Mouse (Mus musculus): Measurements from ENCODE around the gene Tdp2. TPM values are rescaled to one million over a fixed set of nuclear protein-coding genes. Genes with fewer than 3 reads are reported as not detected.

The Tdp2 gene
- polyA plus RNA-seq, 1 experiment from 2014 or later: 79.6 TPM

DNA sequence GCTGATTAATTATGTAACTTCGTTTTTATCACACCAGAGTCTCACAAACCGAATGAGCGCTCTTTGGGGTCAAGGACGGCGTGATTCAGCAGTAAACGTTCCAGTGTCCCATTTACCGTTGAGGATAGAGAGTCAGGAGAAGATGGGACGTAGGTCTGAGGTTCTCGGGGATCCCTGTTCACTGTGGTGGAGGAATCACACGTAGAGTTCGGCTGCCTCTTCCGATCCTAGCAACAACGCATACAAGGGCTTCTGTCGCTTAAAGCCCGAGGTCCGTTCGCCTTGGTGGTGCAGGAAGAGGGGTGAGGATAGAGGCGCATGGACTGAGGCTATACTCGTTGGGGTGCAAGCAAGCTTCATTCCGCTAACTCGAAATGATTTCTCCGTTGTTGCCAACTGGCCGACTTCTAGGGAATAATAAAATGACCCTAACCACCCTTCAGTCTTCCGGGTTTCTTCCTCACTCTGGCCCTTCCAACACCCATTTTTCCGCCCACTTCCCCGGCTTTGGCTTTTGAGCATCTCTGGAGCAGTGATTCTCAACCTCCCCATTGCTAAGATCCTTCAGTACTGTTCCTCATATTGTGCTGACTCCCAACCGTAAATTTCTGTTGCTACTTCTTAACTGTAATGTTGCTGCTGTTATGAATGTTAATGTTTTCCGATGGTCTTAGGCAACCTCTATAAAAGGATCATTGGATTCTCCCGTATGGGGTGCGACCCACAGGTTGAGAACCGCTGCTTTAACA, 31.4 kb upstream of the Tdp2 start:
- WGBS: under 1% methylated on average over 31 of the region's 31 CpGs
- DNase-seq (ENCODE audit: low spot score, missing footprints): peak; percentile 94
- H3K4me3 ChIP-seq (ENCODE audit: low read depth, low read length): peak overlapping the region; percentile 99

DNA sequence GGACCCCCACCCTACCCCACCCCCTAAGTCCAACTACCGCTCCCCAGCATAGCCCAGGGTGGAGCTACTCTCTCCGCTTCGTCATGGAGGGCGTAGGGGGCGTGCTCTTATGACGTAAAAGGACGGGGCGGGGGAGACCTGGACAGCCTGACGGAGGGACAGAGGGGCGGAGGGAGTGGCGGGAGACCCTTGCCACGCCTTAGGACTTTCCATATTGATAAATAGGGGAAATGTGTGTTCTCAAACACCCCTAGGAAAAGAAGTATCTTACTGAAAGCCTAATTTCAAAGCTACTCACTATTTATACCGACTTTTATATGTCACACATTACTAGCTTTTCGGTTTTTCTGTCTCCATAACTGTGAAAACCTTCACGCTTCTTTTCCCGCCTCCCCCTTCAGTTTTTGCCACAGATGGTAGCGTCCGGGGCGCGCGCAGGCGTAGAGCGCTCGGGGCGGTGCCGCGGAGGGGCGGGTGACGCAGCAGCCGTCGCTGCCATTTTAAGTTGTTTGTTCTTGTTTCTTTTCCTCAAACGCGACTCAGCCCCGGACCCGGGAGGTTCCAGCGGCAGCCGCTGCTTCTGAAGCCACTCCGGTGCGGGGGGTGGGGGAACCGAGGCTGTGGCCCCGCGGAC, 30.7 kb upstream of the Tdp2 start:
- peak overlapping the region; percentile 90 for H3K4me2 ChIP-seq
- H3K36me3 ChIP-seq (ENCODE audit: control insufficient read depth, insufficient read depth, low read length): no peaks in the 10 kb centered on the region
- ATAC-seq (ENCODE audit: low FRiP score): peak; percentile 97
- peaks cover 12% of the 10 kb centered on the region for H3K4me1 ChIP-seq (ENCODE audit: control insufficient read depth, insufficient read depth, low read length)
- under 1% methylated on average over 42 of the region's 42 CpGs for WGBS
- H3K27me3 ChIP-seq (ENCODE audit: control insufficient read depth, insufficient read depth, low read length): no peaks in the 10 kb centered on the region
- peak overlapping the region; percentile 99 for H3K4me3 ChIP-seq (ENCODE audit: low read depth, low read length)
- peak; percentile 99 for DNase-seq (ENCODE audit: low spot score, missing footprints)
- no peaks in the 10 kb centered on the region for H3K9me3 ChIP-seq (ENCODE audit: control insufficient read depth, low read length)
- H3K9ac ChIP-seq (ENCODE audit: low read length): peak overlapping the region; percentile 96
- H3K27ac ChIP-seq (ENCODE audit: low read depth, low read length): peak overlapping the region; percentile 98

More for the DNA sequence above, 31.4 kb upstream of the Tdp2 start:
- Histone ChIP-seq H3K4me2 (peak overlapping the region; percentile 67), H3K27ac (ENCODE audit: low read depth, low read length) (0 out of 2 replicates have a peak overlapping the region, but pooled peaks have one; percentile 0), H3K9ac (ENCODE audit: low read length) (peak overlapping the region; percentile 31), H3K4me1 (ENCODE audit: control insufficient read depth, insufficient read depth, low read length) (peaks cover 12% of the 10 kb centered on the region), H3K27me3 (ENCODE audit: control insufficient read depth, insufficient read depth, low read length) (no peaks in the 10 kb centered on the region), H3K36me3 (ENCODE audit: control insufficient read depth, insufficient read depth, low read length) (no peaks in the 10 kb centered on the region), H3K9me3 (ENCODE audit: control insufficient read depth, low read length) (no peaks in the 10 kb centered on the region)
- ATAC-seq (ENCODE audit: low FRiP score): peak; percentile 14

DNA sequence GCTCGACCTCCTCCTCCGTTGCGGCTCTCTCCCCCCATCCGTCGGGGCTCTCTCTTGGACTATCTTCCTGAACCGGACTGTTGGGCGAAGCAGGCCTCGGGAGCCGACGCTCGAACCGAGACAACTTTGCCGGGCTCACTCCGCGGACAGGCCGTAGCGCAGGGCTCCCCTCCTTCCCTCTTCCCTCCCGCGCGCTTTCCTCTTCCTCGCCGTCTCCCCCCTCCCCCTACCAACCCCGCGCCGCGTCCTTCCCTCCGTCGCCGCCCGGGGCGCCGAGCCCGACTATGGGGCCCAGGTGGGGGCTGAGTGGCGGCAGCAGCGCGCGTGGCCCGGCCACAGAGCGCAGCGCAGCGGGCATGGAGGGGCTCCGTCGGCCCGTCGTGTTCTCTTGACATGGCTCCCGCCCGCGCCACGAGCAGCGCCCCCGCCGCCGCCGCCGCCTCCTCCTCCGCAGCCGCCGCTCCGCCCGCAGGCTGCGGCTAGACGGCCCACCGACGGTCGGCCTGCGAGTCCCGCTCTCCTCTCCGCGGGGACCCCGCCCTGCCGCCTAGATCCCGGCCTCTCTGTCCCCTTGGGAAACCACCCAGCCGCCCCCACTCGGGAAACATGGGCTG, 30.1 kb upstream of the Tdp2 start, which contains the start of gene BC005537:
TSS of gene BC005537 (plus strand) at position 350 of the 614 bp plus-strand sequence.
- WGBS: 1% methylated on average over 68 of the region's 74 CpGs
- DNase-seq (ENCODE audit: low spot score, missing footprints) (no peak), ATAC-seq (ENCODE audit: low FRiP score) (peak; percentile 71)
- Histone ChIP-seq H3K9me3 (ENCODE audit: control insufficient read depth, low read length) (no peaks in the 10 kb centered on the region), H3K36me3 (ENCODE audit: control insufficient read depth, insufficient read depth, low read length) (no peaks in the 10 kb centered on the region), H3K9ac (ENCODE audit: low read length) (peak within 1 kb of the TSS; percentile 96), H3K27ac (ENCODE audit: low read depth, low read length) (peak within 1 kb of the TSS; percentile 98), H3K27me3 (ENCODE audit: control insufficient read depth, insufficient read depth, low read length) (no peaks in the 10 kb centered on the region), H3K4me1 (ENCODE audit: control insufficient read depth, insufficient read depth, low read length) (peaks cover 12% of the 10 kb centered on the region), H3K4me2 (peak within 1 kb of the TSS; percentile 90), H3K4me3 (ENCODE audit: low read depth, low read length) (peak within 1 kb of the TSS; percentile 99)

DNA sequence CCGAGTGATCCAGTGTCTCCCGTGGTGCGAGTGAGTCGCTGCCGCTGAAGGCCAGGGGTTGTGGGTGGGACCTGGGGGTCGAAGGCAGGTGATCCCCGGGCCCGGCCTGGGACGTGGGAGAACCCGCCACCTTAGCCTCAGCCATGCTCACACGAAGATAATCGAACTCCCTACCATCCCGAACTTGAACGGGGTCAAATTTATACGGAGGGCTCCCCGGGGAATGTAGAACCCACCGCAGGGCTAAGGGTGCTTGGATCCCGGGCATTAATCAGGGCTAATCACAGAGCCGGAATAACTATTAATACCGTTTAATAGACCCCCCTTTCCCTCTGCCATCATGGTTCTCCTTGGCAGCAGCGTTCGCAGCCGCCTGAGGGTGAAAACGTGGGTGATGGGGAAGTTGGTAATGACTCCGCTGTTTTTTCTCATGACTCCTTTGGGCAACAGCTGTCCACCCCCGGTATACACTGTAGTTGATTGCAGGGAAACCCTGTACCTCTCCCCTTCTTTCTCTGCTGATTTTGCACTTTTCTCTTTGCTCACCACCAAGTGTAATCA, 29.3 kb upstream of the Tdp2 start:
- H3K4me2 ChIP-seq: peak overlapping the region; percentile 90
- WGBS: under 1% methylated on average over 26 of the region's 26 CpGs
- peak overlapping the region; percentile 96 for H3K9ac ChIP-seq (ENCODE audit: low read length)
- no peaks in the 10 kb centered on the region for H3K36me3 ChIP-seq (ENCODE audit: control insufficient read depth, insufficient read depth, low read length)
- H3K4me3 ChIP-seq (ENCODE audit: low read depth, low read length): peak overlapping the region; percentile 99
- H3K9me3 ChIP-seq (ENCODE audit: control insufficient read depth, low read length): no peaks in the 10 kb centered on the region
- peaks cover 12% of the 10 kb centered on the region for H3K4me1 ChIP-seq (ENCODE audit: control insufficient read depth, insufficient read depth, low read length)
- H3K27me3 ChIP-seq (ENCODE audit: control insufficient read depth, insufficient read depth, low read length): no peaks in the 10 kb centered on the region
- no peak for ATAC-seq (ENCODE audit: low FRiP score)
- H3K27ac ChIP-seq (ENCODE audit: low read depth, low read length): no peak overlapping the region; the same call in 1 of the 2 replicates
- peak; percentile 91 for DNase-seq (ENCODE audit: low spot score, missing footprints)

DNA sequence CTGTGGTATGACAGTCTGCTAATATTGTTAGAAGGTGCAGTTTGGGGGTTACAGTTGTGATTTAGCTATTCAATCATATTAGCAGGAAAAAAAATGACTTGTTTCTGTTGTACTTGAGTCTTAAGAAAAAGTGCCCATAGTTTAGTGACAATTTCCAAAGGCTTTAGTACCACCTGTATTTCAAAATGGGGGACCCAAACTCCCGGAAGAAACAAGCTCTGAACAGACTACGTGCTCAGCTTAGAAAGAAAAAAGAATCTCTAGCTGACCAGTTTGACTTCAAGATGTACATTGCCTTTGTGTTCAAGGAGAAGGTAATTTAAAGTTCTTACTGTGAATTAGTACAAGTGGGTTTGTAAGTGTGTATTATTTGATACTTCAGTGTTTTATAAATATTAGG, 28.3 kb upstream of the Tdp2 start:
- no peak overlapping the region for H3K27ac ChIP-seq (ENCODE audit: low read depth, low read length)
- peak; percentile 86 for DNase-seq (ENCODE audit: low spot score, missing footprints)
- H3K27me3 ChIP-seq (ENCODE audit: control insufficient read depth, insufficient read depth, low read length): no peaks in the 10 kb centered on the region
- peak overlapping the region; percentile 96 for H3K9ac ChIP-seq (ENCODE audit: low read length)
- 22% methylated on average over 2 of the region's 2 CpGs for WGBS
- no peaks in the 10 kb centered on the region for H3K36me3 ChIP-seq (ENCODE audit: control insufficient read depth, insufficient read depth, low read length)
- peak overlapping the region; percentile 90 for H3K4me2 ChIP-seq
- H3K4me3 ChIP-seq (ENCODE audit: low read depth, low read length): peak overlapping the region; percentile 99
- H3K4me1 ChIP-seq (ENCODE audit: control insufficient read depth, insufficient read depth, low read length): peaks cover 12% of the 10 kb centered on the region
- no peak for ATAC-seq (ENCODE audit: low FRiP score)
- no peaks in the 10 kb centered on the region for H3K9me3 ChIP-seq (ENCODE audit: control insufficient read depth, low read length)

DNA sequence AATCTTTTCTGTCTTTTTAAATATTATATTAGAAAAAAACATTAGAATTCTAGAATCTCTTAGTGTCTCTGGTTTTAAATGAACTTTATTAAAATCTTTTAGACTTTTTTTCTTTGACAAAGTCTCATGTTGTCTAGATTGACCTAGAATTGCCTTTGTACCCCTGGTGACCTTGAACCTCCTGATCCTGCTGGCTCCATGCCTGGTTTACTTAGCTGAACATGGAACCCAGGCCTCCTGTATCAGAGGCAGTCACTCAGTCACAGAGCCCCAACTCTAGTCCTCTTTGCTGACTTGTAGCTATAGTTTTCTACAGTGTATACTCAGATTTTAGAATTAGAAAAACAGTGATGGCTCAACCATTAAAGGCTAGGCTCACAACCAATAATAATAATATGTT, 25.4 kb upstream of the Tdp2 start:
- Histone ChIP-seq H3K4me2 (no peak overlapping the region), H3K4me1 (ENCODE audit: control insufficient read depth, insufficient read depth, low read length) (peaks cover 12% of the 10 kb centered on the region), H3K4me3 (ENCODE audit: low read depth, low read length) (no peak overlapping the region), H3K27ac (ENCODE audit: low read depth, low read length) (no peak overlapping the region), H3K27me3 (ENCODE audit: control insufficient read depth, insufficient read depth, low read length) (no peaks in the 10 kb centered on the region), H3K9ac (ENCODE audit: low read length) (no peak overlapping the region), H3K9me3 (ENCODE audit: control insufficient read depth, low read length) (no peaks in the 10 kb centered on the region), H3K36me3 (ENCODE audit: control insufficient read depth, insufficient read depth, low read length) (peaks cover 13% of the 10 kb centered on the region)
- DNase-seq (ENCODE audit: low spot score, missing footprints) (no peak), ATAC-seq (ENCODE audit: low FRiP score) (no peak)

DNA sequence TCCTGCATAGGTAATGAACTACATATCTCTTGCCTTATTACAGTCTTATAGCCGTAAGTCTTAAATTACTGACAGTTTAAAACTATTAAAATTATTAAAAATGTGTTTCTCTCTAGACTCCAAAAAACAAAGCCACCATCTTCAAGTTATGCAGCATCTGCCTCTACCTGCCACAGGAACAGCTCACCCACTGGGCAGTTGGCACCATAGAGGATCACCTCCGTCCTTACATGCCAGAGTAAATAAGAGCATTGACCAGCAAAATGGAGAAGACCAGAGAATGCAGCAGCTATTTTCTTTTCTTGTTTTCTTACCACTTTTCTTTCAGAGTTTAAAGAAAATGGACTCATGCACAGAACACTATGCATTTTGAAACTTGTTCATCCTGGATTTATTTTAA, 19.0 kb upstream of the Tdp2 start:
- Histone ChIP-seq H3K36me3 (ENCODE audit: control insufficient read depth, insufficient read depth, low read length) (peaks cover 27% of the 10 kb centered on the region), H3K4me3 (ENCODE audit: low read depth, low read length) (no peak overlapping the region), H3K9me3 (ENCODE audit: control insufficient read depth, low read length) (no peaks in the 10 kb centered on the region), H3K27ac (ENCODE audit: low read depth, low read length) (no peak overlapping the region), H3K4me1 (ENCODE audit: control insufficient read depth, insufficient read depth, low read length) (no peaks in the 10 kb centered on the region), H3K27me3 (ENCODE audit: control insufficient read depth, insufficient read depth, low read length) (no peaks in the 10 kb centered on the region), H3K9ac (ENCODE audit: low read length) (no peak overlapping the region), H3K4me2 (no peak overlapping the region)
- 96% methylated on average over 2 of the region's 2 CpGs for WGBS
- ATAC-seq (ENCODE audit: low FRiP score) (no peak), DNase-seq (ENCODE audit: low spot score, missing footprints) (no peak)

DNA sequence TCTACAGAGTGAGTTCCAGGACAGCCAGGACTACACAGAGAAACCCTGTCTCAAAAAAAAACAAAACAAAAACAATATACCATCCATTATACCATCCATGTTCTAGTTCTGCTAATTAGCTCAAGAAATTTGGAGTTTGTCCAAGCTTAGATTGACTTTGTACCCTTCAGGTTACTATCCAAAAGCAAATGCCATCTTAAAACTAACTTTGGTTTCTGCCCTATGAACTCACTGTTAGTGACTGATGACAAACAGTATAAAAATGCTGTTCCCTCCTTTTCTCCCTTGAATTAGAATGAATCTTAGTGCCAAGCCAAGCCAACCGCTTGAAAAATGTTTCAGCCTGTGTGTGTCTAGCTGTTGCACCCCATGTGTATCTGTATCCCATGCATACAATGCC, 16.9 kb upstream of the Tdp2 start:
- 86% methylated on average over 1 of the region's 1 CpGs for WGBS
- Histone ChIP-seq H3K9me3 (ENCODE audit: control insufficient read depth, low read length) (no peaks in the 10 kb centered on the region), H3K27me3 (ENCODE audit: control insufficient read depth, insufficient read depth, low read length) (no peaks in the 10 kb centered on the region), H3K36me3 (ENCODE audit: control insufficient read depth, insufficient read depth, low read length) (peaks cover 25% of the 10 kb centered on the region), H3K4me3 (ENCODE audit: low read depth, low read length) (no peak overlapping the region), H3K4me1 (ENCODE audit: control insufficient read depth, insufficient read depth, low read length) (no peaks in the 10 kb centered on the region), H3K4me2 (no peak overlapping the region), H3K9ac (ENCODE audit: low read length) (no peak overlapping the region), H3K27ac (ENCODE audit: low read depth, low read length) (no peak overlapping the region)
- ATAC-seq (ENCODE audit: low FRiP score) (no peak), DNase-seq (ENCODE audit: low spot score, missing footprints) (no peak)
